Mouse (Mus musculus): ENCODE data around the gene Olfr690. TPM values are rescaled to one million over a fixed set of nuclear protein-coding genes. Genes with fewer than 3 reads are reported as not detected.

The Olfr690 gene
- polyA plus RNA-seq (2012): not detected in 2 replicates

DNA sequence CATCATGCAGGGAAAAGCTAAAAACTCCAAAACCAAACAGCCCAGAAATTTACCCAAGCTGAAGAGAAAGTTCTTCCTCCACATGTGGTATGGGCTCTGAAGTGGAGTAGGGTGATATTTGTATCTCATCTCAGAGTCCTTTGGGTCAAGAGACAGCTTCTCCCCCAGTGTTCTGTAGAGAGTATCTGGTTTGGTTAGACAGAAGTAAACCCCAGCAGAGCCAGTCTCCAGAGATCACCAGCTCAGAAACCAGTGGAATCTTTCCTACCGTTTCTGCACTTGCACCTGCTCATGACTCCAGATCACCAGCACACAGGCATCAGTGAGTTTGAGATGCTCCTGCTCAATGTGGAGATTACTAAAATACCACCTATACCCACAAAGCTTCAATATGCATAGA is at the start of gene Olfr690:
TSS of gene Olfr690 (minus strand) at position 101 of the 400 bp plus-strand sequence.

DNA sequence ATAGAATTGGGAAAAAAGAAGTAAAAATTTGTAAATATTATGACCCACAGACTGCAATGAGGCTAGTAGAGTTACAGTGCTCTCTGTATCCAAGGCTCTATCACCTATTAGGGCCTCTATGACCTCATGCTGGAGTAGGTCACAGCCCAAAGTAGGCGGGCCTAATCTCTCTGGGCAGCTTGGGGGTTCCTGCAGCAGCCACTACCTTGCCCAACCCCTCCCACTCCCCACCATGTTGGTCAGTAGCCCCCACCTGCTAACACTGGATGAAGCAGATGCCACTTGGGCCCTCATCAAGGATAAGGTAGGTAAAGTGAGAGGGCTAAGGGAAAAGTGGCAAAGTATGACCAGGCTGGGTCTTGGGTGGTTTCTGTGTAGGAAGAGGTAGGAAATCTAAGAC is 41.0 kb upstream of the Olfr690 start, which contains the start of gene Gm5901:
TSS of gene Gm5901 (plus strand) at position 173 of the 400 bp plus-strand sequence.

DNA sequence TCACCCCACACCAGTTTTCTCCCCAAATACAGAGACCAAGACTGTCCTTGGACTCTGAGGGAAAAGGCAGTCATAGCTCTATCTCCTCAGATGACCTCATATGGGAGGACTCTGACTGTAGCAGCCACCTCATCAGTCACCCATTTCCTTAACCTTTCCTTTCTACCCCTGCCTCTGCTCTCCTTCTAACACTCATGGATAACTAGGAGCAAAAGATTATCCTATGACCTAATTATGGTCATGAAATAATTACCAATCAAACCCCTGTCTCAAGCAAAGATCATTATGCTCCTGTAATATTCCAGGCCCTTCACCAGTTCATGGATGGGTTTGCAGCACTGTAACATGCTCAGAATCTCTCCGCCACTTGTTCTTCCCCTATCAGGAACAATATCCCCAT is 34.0 kb upstream of the Olfr690 start, which contains the start of gene Olfr692:
TSS of gene Olfr692 (plus strand) at position 301 of the 400 bp plus-strand sequence.

DNA sequence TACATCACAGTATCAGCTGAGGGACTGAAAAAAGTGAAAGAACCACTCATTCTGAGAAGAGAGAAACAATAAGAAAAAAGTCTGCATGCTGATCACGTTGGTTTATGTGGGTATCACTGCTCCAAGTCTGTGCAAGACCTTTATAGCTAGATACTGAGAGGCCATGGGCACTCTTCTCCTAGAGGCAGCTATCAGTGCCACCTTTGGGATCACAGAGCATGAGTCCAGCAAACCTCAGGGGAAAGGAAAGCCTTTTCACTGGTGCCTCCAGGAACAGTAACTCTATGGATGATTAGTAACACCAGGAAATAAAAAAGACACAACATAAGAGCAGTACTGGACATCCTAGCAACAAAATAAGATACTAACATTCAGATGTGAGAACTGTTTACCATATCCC is 8.3 kb upstream of the Olfr690 start, which contains the start of gene Olfr691:
TSS of gene Olfr691 (minus strand) at position 101 of the 400 bp plus-strand sequence.

DNA sequence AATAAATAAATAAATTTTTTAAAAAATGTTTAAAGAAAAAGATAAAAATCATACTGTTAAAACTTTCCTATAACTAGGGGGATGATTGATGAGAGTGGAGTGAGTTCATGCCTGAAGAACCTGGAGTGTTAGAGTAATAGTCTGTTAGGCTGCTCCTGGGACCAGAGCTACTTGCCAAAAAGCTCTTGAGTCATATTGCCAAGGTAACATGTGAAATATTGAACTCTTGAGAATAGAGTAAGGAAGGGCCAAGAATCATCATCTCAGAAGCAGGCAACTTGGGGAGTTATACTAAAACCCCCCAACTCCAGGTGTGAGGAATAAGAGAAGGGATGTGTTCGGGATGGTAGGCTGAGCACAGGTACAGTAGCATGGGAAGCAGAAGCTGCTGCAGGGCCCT is 23.0 kb downstream of the Olfr690 start, which contains the start of gene Olfr689:
TSS of gene Olfr689 (plus strand) at position 301 of the 400 bp plus-strand sequence.

DNA sequence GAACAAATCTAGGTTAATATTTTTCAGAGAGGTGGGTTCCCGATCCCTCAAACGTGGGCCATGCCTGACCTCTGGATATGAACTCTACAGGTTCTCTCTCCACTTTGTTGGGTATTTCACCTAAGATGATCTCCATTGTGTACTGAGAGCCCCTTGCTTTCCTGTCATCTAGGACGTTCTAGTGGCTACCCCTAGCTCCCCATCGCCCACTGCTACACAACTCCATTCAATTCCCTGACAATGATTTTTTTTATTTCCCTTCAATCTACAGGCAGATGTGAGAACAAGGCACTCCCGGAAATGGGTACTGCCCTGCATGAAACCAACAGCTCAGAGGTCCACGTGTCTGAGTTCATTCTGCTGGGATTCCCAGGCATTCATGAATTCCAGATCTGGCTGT is 46.1 kb downstream of the Olfr690 start, which contains the start of gene Olfr688:
TSS of gene Olfr688 (plus strand) at position 301 of the 400 bp plus-strand sequence.

Other genes with a start within 250 kb of the Olfr690 start
- gene Olfr680-ps1, start 241.3 kb downstream of the Olfr690 start, polyA plus RNA-seq (2012): not detected in 2 replicates
- not detected in 2 replicates for gene Olfr681, start 217.3 kb downstream of the Olfr690 start, polyA plus RNA-seq (2012)
- not detected in 2 replicates for gene Olfr683, start 187.1 kb downstream of the Olfr690 start, polyA plus RNA-seq (2012)
- 0.08 TPM in 1 of 2 replicates, not detected in the other for gene Olfr684, start 170.5 kb downstream of the Olfr690 start, polyA plus RNA-seq (2012)
- 0.06 TPM in 1 of 2 replicates, not detected in the other for gene Olfr685, start 148.1 kb downstream of the Olfr690 start, polyA plus RNA-seq (2012)
- gene Olfr686, start 126.6 kb downstream of the Olfr690 start, polyA plus RNA-seq (2012): not detected in 2 replicates
- gene Olfr688, start 46.0 kb downstream of the Olfr690 start, polyA plus RNA-seq (2012): not detected in 2 replicates
- not detected in 2 replicates for gene Olfr689, start 22.9 kb downstream of the Olfr690 start, polyA plus RNA-seq (2012)
- gene Olfr691, start 8.2 kb upstream of the Olfr690 start, polyA plus RNA-seq (2012): not detected in 2 replicates
- not detected in 2 replicates for gene Olfr692, start 34.1 kb upstream of the Olfr690 start, polyA plus RNA-seq (2012)
- gene Gm5901, start 40.9 kb upstream of the Olfr690 start, polyA plus RNA-seq (2012): not detected in 2 replicates
- 41.2 and 52.9 TPM in 2 replicates for gene Fam160a2, start 66.0 kb upstream of the Olfr690 start, polyA plus RNA-seq (2012)
- 0.06 TPM in 1 of 2 replicates, not detected in the other for gene Cnga4, start 70.5 kb upstream of the Olfr690 start, polyA plus RNA-seq (2012)
- gene Cckbr, start 91.6 kb upstream of the Olfr690 start, polyA plus RNA-seq (2012): not detected in 2 replicates
- gene Cavin3, start 148.2 kb upstream of the Olfr690 start, polyA plus RNA-seq (2012): 2.5 and 4.2 TPM in 2 replicates
- 18.2 and 20.3 TPM in 2 replicates for gene Smpd1, start 220.3 kb upstream of the Olfr690 start, polyA plus RNA-seq (2012)
- gene Apbb1, start 247.5 kb upstream of the Olfr690 start, polyA plus RNA-seq (2012): 0.54 and 1.1 TPM in 2 replicates